Mouse (Mus musculus): Measurements from ENCODE around the gene Phrf1. TPM values are rescaled to one million over a fixed set of nuclear protein-coding genes. Genes with fewer than 3 reads are reported as not detected.
A peak's percentile ranks its signal among the peaks of the same experiment; 100 is the strongest.

Phrf1 gene
- polyA plus RNA-seq, 1 experiment from 2014 or later, result 71.9 TPM

DNA sequence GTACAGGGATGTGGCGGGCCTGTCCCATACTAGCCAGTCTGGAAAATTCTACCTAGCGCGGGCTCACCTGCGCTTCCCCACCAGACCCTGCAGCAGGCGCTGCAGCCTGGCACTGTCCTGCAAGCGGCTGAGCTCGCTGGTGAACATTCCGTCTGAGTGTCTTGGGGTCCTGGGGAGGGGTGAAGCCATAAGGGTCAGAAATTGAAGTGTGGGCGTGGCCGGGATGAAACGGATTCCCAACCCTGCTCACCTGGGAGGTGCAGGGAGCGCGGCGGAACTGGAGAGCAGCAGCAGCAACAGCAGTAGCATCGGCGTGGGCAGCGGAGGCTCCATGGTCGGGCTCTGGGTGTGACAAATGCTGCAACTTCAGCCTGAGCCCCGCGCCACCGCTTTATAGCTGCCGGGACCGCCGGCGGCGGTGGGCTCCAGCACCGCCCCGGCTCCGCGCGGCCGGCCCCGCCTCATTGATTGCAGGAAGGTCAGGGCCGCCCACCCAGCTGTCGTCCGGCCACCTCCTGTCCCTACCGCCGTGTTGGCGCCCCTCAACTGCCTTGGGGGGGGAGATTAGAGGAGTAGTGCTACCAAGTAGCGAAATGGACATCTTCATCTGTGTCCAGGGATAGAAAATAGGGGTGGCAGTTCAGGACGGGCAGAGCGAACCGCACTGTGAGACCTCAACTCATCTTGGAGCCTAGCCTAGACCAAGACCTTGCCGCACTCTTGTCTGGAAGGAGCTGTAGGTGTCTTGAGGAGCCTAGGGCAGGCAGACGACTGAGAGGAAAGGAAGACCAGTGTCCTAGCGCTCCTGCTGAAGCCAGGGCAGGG is 50.4 kb downstream of the Phrf1 start, which contains the start of gene Sct:
Gene Sct, minus strand, starts transcription at position 368 of the 825 bp plus-strand sequence.
- peak within 1 kb of the TSS; percentile 96 for H3K4me2 ChIP-seq
- H3K27ac ChIP-seq, result no peak within 1 kb of the TSS; the same call in 1 of the 2 replicates
- no peaks in the 10 kb centered on the region for H3K36me3 ChIP-seq
- peaks cover 4% of the 10 kb centered on the region; the same call in 1 of the 2 replicates for H3K27me3 ChIP-seq
- H3K4me3 ChIP-seq, result peak within 1 kb of the TSS; percentile 47
- peaks cover 13% of the 10 kb centered on the region for H3K4me1 ChIP-seq
- WGBS, result 3% methylated on average over 46 of the region's 46 CpGs
- peak within 1 kb of the TSS; percentile 41 for H3K9ac ChIP-seq
- peak; percentile 46; the same call in 1 of the 2 replicates for ATAC-seq (ENCODE audit: borderline replicate concordance, extremely low read depth, low FRiP score, low TSS enrichment)
- H3K9me3 ChIP-seq, result no peaks in the 10 kb centered on the region

DNA sequence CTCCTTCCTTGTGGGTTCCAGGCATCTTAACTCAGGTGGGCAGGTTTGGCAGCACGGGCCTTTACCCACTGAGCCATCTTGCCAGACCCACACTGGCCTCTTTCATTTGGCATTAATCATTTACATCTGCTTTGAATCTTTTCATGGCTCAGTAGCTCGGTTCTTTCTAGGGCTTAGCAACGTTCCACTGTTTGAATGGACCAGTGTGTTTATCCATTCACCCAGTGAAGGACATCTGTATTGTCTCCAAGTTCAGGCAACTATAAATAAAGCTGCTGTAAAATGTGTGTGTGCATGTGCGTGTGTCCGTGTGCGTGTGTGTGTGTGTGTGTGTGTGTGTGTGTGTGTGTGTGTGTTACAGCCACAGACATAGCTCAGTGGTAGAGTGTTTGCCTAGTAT is 52.9 kb downstream of the Phrf1 start:
- no peak overlapping the region for H3K9ac ChIP-seq
- peaks cover 4% of the 10 kb centered on the region; the same call in 1 of the 2 replicates for H3K27me3 ChIP-seq
- no peak overlapping the region for H3K27ac ChIP-seq
- WGBS, result 62% methylated on average over 6 of the region's 6 CpGs
- no peaks in the 10 kb centered on the region for H3K36me3 ChIP-seq
- H3K9me3 ChIP-seq, result no peaks in the 10 kb centered on the region
- H3K4me1 ChIP-seq, result peaks cover 13% of the 10 kb centered on the region
- no peak for ATAC-seq (ENCODE audit: borderline replicate concordance, extremely low read depth, low FRiP score, low TSS enrichment)
- no peak overlapping the region for H3K4me3 ChIP-seq
- H3K4me2 ChIP-seq, result no peak overlapping the region

DNA sequence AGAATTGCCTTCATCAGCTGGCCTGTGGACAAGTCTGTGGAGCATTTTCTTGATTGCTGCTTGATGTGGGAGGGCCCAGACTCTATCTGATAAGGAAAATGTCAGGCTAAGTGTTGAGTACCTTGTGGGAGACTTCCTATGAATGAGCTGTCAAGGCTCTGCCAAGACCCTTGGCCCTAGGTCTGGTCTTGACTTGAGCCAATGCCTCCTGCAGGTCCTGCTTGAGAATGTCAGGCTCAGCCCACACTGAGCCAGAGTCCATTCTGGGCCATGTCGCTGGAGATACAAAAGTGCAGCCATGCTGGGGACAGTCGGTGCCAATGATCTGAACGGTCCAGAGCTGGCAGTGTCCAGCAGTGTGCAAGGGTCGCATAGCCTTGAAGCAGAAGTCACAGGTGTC is 54.2 kb downstream of the Phrf1 start:
- ATAC-seq (ENCODE audit: borderline replicate concordance, extremely low read depth, low FRiP score, low TSS enrichment), result no peak
- H3K36me3 ChIP-seq, result no peaks in the 10 kb centered on the region
- H3K27me3 ChIP-seq, result peaks cover 4% of the 10 kb centered on the region; the same call in 1 of the 2 replicates
- no peak overlapping the region for H3K9ac ChIP-seq
- no peak overlapping the region for H3K4me3 ChIP-seq
- WGBS, result 77% methylated on average over 4 of the region's 4 CpGs
- H3K9me3 ChIP-seq, result no peaks in the 10 kb centered on the region
- H3K4me2 ChIP-seq, result no peak overlapping the region
- peaks cover 13% of the 10 kb centered on the region for H3K4me1 ChIP-seq
- H3K27ac ChIP-seq, result no peak overlapping the region

DNA sequence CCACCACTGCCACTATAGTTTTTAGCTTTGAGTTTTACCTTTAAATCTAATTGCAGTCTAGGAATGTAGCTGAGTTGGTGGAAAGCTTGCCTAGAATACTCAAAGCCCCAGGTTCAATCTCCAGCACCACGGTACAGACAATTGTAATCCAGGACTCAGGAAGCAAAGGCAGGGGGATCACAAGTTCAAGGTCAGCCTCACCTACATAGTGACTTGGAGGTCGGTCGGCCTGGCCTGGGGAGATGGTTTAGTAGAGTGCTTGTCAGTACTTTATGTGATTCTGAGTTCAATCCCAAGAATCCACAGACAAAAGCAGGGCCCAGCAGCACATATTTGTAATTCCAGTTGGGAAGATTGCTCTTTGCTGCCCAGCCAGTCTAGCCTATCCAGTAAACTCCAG is 59.5 kb downstream of the Phrf1 start:
- Histone ChIP-seq H3K4me2 (no peak overlapping the region), H3K4me3 (no peak overlapping the region), H3K27me3 (peaks cover 31% of the 10 kb centered on the region), H3K27ac (no peak overlapping the region), H3K9me3 (no peaks in the 10 kb centered on the region), H3K9ac (no peak overlapping the region), H3K4me1 (peaks cover 12% of the 10 kb centered on the region), H3K36me3 (no peaks in the 10 kb centered on the region)
- ATAC-seq (ENCODE audit: borderline replicate concordance, extremely low read depth, low FRiP score, low TSS enrichment), result no peak
- WGBS, result 70% methylated on average over 3 of the region's 3 CpGs

DNA sequence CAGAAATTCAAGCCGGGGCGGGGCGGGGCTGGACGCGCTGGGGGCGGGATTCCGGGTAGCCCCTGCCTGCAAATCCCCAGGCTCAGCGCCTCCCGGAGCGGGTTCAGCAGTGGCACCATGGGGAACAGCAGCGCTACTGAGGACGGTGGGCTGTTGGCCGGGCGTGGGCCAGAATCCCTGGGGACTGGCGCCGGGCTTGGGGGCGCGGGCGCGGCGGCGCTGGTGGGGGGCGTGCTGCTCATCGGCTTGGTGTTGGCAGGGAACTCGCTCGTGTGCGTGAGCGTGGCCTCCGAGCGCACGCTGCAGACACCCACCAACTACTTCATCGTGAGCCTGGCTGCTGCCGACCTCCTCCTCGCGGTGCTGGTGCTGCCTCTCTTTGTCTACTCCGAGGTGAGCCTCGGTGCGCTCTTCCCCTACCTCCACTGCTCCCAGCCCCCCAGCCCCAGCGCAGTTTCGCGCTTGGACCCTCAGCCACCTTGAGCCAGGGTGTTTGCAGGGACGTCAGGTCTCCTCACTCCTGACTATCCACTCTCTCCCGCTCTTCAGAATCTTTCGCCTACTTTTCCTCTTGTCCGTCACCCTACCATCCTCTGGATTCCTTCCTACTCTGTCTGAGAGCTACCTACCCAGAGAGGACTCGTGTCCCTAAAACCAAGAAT is 63.5 kb downstream of the Phrf1 start, which contains the start of gene Drd4:
Gene Drd4, plus strand, starts transcription at position 86 of the 662 bp plus-strand sequence.
- Histone ChIP-seq H3K9me3 (no peaks in the 10 kb centered on the region), H3K4me1 (peaks cover 31% of the 10 kb centered on the region), H3K9ac (peak within 1 kb of the TSS; percentile 47), H3K27me3 (peaks cover 58% of the 10 kb centered on the region), H3K36me3 (0 out of 2 replicates have a peak, but pooled peaks cover under 1% of the 10 kb centered on the region), H3K4me3 (peak within 1 kb of the TSS; percentile 47), H3K4me2 (peak within 1 kb of the TSS; percentile 97), H3K27ac (no peak within 1 kb of the TSS)
- 2% methylated on average over 46 of the region's 46 CpGs for WGBS
- peak; percentile 72; the same call in 1 of the 2 replicates for ATAC-seq (ENCODE audit: borderline replicate concordance, extremely low read depth, low FRiP score, low TSS enrichment)

DNA sequence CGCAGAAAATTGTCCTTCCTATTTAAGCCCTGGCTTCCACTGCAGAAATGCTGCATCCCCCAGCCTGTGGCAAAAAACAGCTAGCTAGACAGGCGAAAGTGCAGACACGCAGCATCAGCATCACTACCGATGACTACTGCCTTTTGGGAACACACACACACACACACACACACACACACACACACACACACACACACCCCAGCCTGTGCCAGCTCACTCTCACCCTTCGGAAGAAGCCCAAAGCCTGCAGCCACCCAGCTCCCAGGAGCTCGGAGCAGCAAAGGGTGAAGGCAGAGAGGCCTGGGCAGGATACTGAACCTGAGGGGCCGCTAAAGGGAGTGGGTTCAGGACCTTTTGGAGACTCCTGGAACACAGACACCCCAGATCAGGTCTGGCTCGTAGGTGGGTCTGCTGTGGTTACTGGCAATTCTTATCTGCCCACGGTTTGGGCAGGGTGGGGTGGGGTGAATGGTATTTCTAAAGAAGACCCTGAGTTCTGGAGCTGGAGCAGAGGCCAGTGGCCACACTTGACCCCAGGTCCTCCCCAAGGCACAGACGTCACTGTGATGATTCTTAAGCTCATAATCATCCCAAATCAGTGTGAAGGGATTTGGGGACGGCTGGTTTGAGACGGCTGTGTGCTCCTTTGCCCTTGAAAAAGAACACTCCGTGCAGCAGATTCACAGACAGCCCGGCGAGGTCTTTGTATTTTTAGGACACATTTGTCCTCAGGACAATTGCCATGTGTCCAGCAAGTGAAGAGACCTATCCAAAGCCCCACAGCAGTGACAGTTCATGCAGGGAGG is 64.2 kb downstream of the Phrf1 start:
- 44% methylated on average over 15 of the region's 15 CpGs for WGBS
- H3K36me3 ChIP-seq, result peaks cover 5% of the 10 kb centered on the region; the same call in 1 of the 2 replicates
- ATAC-seq (ENCODE audit: borderline replicate concordance, extremely low read depth, low FRiP score, low TSS enrichment), result no peak
- peak overlapping the region; percentile 97 for H3K4me2 ChIP-seq
- peaks cover 58% of the 10 kb centered on the region for H3K27me3 ChIP-seq
- H3K4me3 ChIP-seq, result peak overlapping the region; percentile 47; the same call in 1 of the 2 replicates
- no peak overlapping the region for H3K27ac ChIP-seq
- H3K9me3 ChIP-seq, result no peaks in the 10 kb centered on the region
- peaks cover 31% of the 10 kb centered on the region for H3K4me1 ChIP-seq
- peak overlapping the region; percentile 47; the same call in 1 of the 2 replicates for H3K9ac ChIP-seq

DNA sequence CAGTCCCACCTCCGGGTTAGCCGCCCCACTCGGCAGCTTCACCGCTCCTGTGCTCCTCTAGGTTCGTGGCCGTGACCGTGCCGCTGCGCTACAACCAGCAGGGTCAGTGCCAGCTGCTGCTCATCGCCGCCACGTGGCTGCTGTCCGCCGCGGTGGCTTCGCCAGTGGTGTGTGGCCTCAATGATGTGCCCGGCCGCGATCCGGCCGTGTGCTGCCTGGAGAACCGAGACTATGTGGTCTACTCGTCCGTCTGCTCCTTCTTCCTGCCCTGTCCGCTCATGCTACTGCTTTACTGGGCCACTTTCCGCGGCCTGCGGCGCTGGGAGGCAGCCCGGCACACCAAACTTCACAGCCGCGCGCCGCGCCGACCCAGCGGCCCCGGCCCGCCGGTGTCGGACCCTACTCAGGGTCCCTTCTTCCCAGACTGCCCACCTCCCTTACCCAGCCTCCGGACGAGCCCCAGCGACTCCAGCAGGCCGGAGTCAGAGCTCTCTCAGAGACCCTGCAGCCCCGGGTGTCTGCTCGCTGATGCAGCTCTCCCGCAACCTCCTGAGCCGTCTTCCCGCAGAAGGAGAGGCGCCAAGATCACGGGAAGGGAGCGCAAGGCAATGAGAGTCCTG is 65.4 kb downstream of the Phrf1 start:
- under 1% methylated on average over 53 of the region's 53 CpGs for WGBS
- H3K4me2 ChIP-seq, result peak overlapping the region; percentile 60
- H3K9me3 ChIP-seq, result no peaks in the 10 kb centered on the region
- peak; percentile 31; the same call in 1 of the 2 replicates for ATAC-seq (ENCODE audit: borderline replicate concordance, extremely low read depth, low FRiP score, low TSS enrichment)
- no peak overlapping the region for H3K27ac ChIP-seq
- peak overlapping the region; percentile 32 for H3K4me3 ChIP-seq
- H3K9ac ChIP-seq, result no peak overlapping the region
- H3K27me3 ChIP-seq, result peaks cover 55% of the 10 kb centered on the region
- H3K4me1 ChIP-seq, result peaks cover 31% of the 10 kb centered on the region
- peaks cover 5% of the 10 kb centered on the region; the same call in 1 of the 2 replicates for H3K36me3 ChIP-seq

DNA sequence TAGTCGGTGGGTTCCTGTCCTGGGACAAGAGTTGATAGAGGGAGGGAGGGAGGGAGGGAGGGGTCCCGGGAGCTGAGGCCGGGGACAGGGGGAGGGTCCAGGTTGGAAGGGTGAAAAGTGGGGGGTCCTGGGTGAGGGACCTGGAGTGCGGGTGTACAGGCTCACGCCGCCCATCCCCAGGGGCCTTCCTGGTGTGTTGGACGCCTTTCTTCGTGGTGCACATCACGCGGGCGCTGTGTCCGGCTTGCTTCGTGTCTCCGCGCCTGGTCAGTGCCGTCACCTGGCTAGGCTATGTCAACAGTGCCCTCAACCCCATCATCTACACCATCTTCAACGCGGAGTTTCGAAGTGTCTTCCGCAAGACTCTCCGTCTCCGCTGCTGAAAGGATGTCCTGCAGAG is 65.9 kb downstream of the Phrf1 start:
- 5% methylated on average over 22 of the region's 22 CpGs for WGBS
- Histone ChIP-seq H3K27me3 (peaks cover 55% of the 10 kb centered on the region), H3K4me2 (peak overlapping the region; percentile 60), H3K27ac (no peak overlapping the region), H3K4me3 (peak overlapping the region; percentile 32), H3K36me3 (peaks cover 5% of the 10 kb centered on the region; the same call in 1 of the 2 replicates), H3K9ac (no peak overlapping the region), H3K4me1 (peaks cover 31% of the 10 kb centered on the region), H3K9me3 (no peaks in the 10 kb centered on the region)
- no peak for ATAC-seq (ENCODE audit: borderline replicate concordance, extremely low read depth, low FRiP score, low TSS enrichment)

DNA sequence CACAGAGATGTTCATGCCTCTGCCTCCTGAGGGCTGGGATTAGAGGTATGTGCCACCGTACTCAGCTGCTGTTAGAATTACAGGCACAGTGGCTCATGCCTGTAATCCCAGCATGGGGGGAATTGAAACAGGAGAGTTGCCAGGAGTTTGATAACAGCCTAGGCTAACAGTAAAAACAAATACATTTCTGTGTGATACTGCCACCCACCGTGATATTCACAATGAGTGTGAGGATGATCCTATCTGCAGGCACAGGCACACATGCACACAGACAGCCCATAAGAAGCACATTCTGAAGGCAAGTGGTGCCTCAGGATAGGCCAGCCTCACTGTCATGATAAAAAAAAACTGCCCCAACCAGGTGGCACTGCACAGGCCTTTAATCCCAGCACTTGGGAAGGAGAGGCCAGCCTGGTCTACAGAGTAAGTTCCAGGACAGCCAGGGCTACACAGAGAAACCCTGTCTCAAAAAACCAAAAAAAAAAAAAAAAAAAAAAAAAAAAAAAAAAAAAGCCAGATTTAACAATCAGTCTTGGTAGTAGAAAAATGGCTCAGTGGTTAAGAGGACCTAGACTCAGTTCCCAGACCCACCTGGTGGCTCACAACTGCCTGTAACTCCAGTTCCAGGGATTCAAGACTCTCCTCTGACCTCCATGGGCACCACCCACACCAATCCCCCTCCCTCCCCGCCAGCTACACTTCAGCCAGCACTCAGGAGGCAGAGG is 69.5 kb downstream of the Phrf1 start:
- no peak overlapping the region for H3K27ac ChIP-seq
- no peak for ATAC-seq (ENCODE audit: borderline replicate concordance, extremely low read depth, low FRiP score, low TSS enrichment)
- peaks cover 38% of the 10 kb centered on the region for H3K36me3 ChIP-seq
- WGBS, result 67% methylated on average over 3 of the region's 3 CpGs
- H3K27me3 ChIP-seq, result peaks cover 26% of the 10 kb centered on the region
- peaks cover 18% of the 10 kb centered on the region for H3K4me1 ChIP-seq
- no peak overlapping the region for H3K4me3 ChIP-seq
- H3K4me2 ChIP-seq, result no peak overlapping the region
- H3K9me3 ChIP-seq, result no peaks in the 10 kb centered on the region
- H3K9ac ChIP-seq, result no peak overlapping the region

DNA sequence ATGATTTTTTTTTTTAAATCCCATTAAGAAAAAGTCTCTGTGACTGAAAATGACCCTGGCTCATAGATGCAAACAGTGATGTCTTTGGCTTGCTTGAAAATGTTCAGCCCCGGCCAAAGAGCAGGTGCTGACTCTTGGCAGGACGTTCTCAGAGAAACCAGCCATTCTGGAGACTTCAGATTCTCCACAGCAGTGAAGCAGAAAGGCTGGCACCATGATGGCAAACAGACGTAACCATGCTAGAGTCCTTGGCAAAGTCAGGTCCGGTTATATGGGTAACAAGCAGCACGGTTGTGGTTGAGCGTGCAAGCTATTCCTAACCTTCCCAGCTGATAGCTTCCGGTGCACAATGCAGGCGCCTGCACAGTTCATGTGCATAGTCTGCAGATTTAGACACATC is 70.6 kb downstream of the Phrf1 start:
- no peak for ATAC-seq (ENCODE audit: borderline replicate concordance, extremely low read depth, low FRiP score, low TSS enrichment)
- H3K4me2 ChIP-seq, result no peak overlapping the region
- 93% methylated on average over 8 of the region's 8 CpGs for WGBS
- peaks cover 47% of the 10 kb centered on the region for H3K36me3 ChIP-seq
- no peak overlapping the region for H3K27ac ChIP-seq
- H3K4me1 ChIP-seq, result peaks cover 10% of the 10 kb centered on the region
- H3K9me3 ChIP-seq, result no peaks in the 10 kb centered on the region
- no peak overlapping the region for H3K4me3 ChIP-seq
- no peak overlapping the region for H3K9ac ChIP-seq
- H3K27me3 ChIP-seq, result peaks cover 16% of the 10 kb centered on the region
